In the genomic region with DNA sequence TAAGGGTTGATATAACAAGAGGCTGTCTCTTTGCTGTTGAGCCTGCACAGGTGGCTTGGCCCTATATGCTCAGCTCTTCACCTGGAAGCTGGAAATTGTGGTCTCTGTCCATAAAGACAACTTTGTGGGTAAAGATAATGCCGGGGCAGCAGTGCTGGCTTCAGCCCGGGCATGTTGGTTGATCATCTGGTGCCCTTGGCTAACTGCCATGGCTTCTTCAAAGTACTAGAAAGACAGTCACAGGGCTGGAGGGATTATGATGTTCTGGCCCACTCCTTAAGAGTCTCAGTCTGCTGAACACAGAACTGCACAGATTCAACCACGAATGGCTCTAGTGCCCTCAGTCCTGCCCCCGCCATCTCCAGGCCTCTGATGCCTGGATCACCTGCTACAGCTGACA, we compare ENCODE assay signal across 22 mouse cellular contexts. TPM values are rescaled to one million over a fixed set of nuclear protein-coding genes. Genes with fewer than 3 reads are reported as not detected.
DNase-seq lines count a peak whose midpoint lies in the region; ATAC-seq and TF ChIP-seq lines count a peak whose summit lies in the region.
"Had no signal": no experiment of that assay in that cellular context is flagged by ENCODE, and none has a peak within 500 bp of the region (broad histone marks: within the 10 kb centered on the region; RNA-seq: fewer than 3 reads in every experiment).

No protein-coding gene starts in this region.

- no peaks in the 10 kb centered on the region for H3K9me3 ChIP-seq in hindbrain, postnatal 0 days (ENCODE audit: low read length)
- no peaks in the 10 kb centered on the region for H3K9me3 ChIP-seq in hindbrain, embryonic 13.5 days
- H3K9me3 ChIP-seq: liver, embryonic 15.5 days; midbrain, embryonic 13.5 days had no signal

- H3K27ac ChIP-seq in hindbrain, postnatal 0 days, result no peak overlapping the region
- no peak overlapping the region for H3K27ac ChIP-seq in hindbrain, embryonic 13.5 days
- H3K27ac ChIP-seq: kidney, postnatal 0 days; liver, embryonic 15.5 days; macrophage; midbrain, embryonic 13.5 days had no signal

- ATAC-seq in hindbrain, postnatal 0 days, result peak; percentile 18; the same call in 1 of the 2 replicates
- no peak for ATAC-seq in hindbrain, embryonic 13.5 days (ENCODE audit: low FRiP score)
- ATAC-seq: inflammation-experienced regulatory T-cells, adult 6 months; midbrain, embryonic 13.5 days had no signal

- no peaks in the 10 kb centered on the region for H3K27me3 ChIP-seq in hindbrain, postnatal 0 days (ENCODE audit: insufficient read depth, low read length)
- peaks cover 7% of the 10 kb centered on the region; the same call in 1 of the 2 replicates for H3K27me3 ChIP-seq in hindbrain, embryonic 13.5 days
- H3K27me3 ChIP-seq: midbrain, embryonic 13.5 days had no signal

- no peak overlapping the region for H3K4me2 ChIP-seq in hindbrain, postnatal 0 days (ENCODE audit: low read depth, low read length)
- no peak overlapping the region for H3K4me2 ChIP-seq in hindbrain, embryonic 13.5 days
- H3K4me2 ChIP-seq: liver, embryonic 15.5 days; midbrain, embryonic 13.5 days had no signal

- peak; percentile 64 for DNase-seq in adrenal gland, adult 2 months
- DNase-seq in adrenal gland, adult 8-10 months, result no peak
- DNase-seq in hindbrain, postnatal 0 days (ENCODE audit: low spot score), result peak; percentile 49
- peak; percentile 56 for DNase-seq in adrenal gland, postnatal 14 days
- DNase-seq in cerebellum, adult 9-11 months, result peak; percentile 32
- no peak for DNase-seq in c-Kit-positive CD71-positive TER-119-positive erythroid progenitor cells, embryonic 14.5 days (ENCODE audit: low spot score)
- no peak for DNase-seq in retina, embryonic 14.5 days (ENCODE audit: low spot score)
- DNase-seq: B cell, adult 2 months; layer of hippocampus, adult 9-11 months; thymus, postnatal 14 days had no signal

- no peak for TF ChIP-seq CTCF in hindbrain, postnatal 0 days (IDR thresholded peaks at IDR 0.05; ENCODE audit: low read depth)

- no peaks in the 10 kb centered on the region for H3K4me1 ChIP-seq in hindbrain, postnatal 0 days (ENCODE audit: insufficient read depth, low read length)
- no peaks in the 10 kb centered on the region for H3K4me1 ChIP-seq in hindbrain, embryonic 13.5 days (replicated peaks)
- H3K4me1 ChIP-seq: liver, embryonic 15.5 days; midbrain, embryonic 13.5 days had no signal

- H3K4me3 ChIP-seq in hindbrain, postnatal 0 days (ENCODE audit: low read length), result no peak overlapping the region
- no peak overlapping the region for H3K4me3 ChIP-seq in hindbrain, embryonic 13.5 days
- H3K4me3 ChIP-seq: erythroblast, embryonic 14.5 days; liver, embryonic 15.5 days; midbrain, embryonic 13.5 days had no signal

- no peak overlapping the region for H3K9ac ChIP-seq in hindbrain, postnatal 0 days (replicated peaks; ENCODE audit: low read length)
- no peak overlapping the region for H3K9ac ChIP-seq in hindbrain, embryonic 13.5 days
- H3K9ac ChIP-seq: liver, embryonic 15.5 days; midbrain, embryonic 13.5 days had no signal

- H3K36me3 ChIP-seq in hindbrain, postnatal 0 days (ENCODE audit: insufficient read depth, low read length), result no peaks in the 10 kb centered on the region
- H3K36me3 ChIP-seq in hindbrain, embryonic 13.5 days, result no peaks in the 10 kb centered on the region
- H3K36me3 ChIP-seq: liver, embryonic 15.5 days; midbrain, embryonic 13.5 days had no signal

- WGBS in hindbrain, postnatal 0 days, result 59% methylated on average over 4 of the region's 4 CpGs
- 91% methylated on average over 4 of the region's 4 CpGs for WGBS in hindbrain, embryonic 13.5 days

RNA-seq across cellular contexts. Expression of a gene that starts 0.5 kb away (rescaled TPM):
- not detected for total RNA-seq in adrenal gland, adult 2 months (2021)
- not detected in 2 replicates for polyA plus RNA-seq in adrenal gland, adult 2 months (2012; rRNA removed)
- total RNA-seq in adrenal gland, adult 8-10 months (2022), result not detected
- not detected in 2 replicates for total RNA-seq in hindbrain, postnatal 0 days (2014; rRNA removed)
- polyA plus RNA-seq in hindbrain, postnatal 0 days (2015; fragmentation: Nextera tagmentation; extraction: Ambion mirVana), result not detected in 2 replicates
- polyA plus RNA-seq in hindbrain, embryonic 13.5 days (2015; fragmentation: Nextera tagmentation; extraction: Ambion mirVana), result not detected in 2 replicates
- not detected in 2 replicates for total RNA-seq in adrenal gland, postnatal 14 days (2021)
- total RNA-seq: gastrocnemius, postnatal 4 days; heart, postnatal 36 days; left cerebral cortex, postnatal 36 days had no signal
- polyA plus RNA-seq: erythroblast, embryonic 14.5 days; frontal cortex, adult 2 months; inflammation-experienced regulatory T-cells, adult 6 months; kidney, postnatal 0 days; liver, embryonic 15.5 days; macrophage; midbrain, embryonic 13.5 days; neural tube, embryonic 11.5 days had no signal

RNA-seq across cellular contexts. Expression of a gene that starts 4.3 kb away (rescaled TPM):
- total RNA-seq in adrenal gland, adult 2 months (2021), result not detected
- not detected in 2 replicates for polyA plus RNA-seq in adrenal gland, adult 2 months (2012; rRNA removed)
- not detected for total RNA-seq in adrenal gland, adult 8-10 months (2022)
- total RNA-seq in hindbrain, postnatal 0 days (2014; rRNA removed), result not detected in 2 replicates
- not detected in 2 replicates for polyA plus RNA-seq in hindbrain, postnatal 0 days (2015; fragmentation: Nextera tagmentation; extraction: Ambion mirVana)
- not detected in 2 replicates for polyA plus RNA-seq in hindbrain, embryonic 13.5 days (2015; fragmentation: Nextera tagmentation; extraction: Ambion mirVana)
- not detected in 2 replicates for total RNA-seq in adrenal gland, postnatal 14 days (2021)
- total RNA-seq: left cerebral cortex, postnatal 36 days had no signal
- polyA plus RNA-seq: erythroblast, embryonic 14.5 days; frontal cortex, adult 2 months; inflammation-experienced regulatory T-cells, adult 6 months; kidney, postnatal 0 days; liver, embryonic 15.5 days; macrophage; midbrain, embryonic 13.5 days; neural tube, embryonic 11.5 days had no signal

RNA-seq across cellular contexts. Expression of a gene that starts 19.3 kb away (rescaled TPM):
- not detected for total RNA-seq in adrenal gland, adult 2 months (2021)
- polyA plus RNA-seq in adrenal gland, adult 2 months (2012; rRNA removed), result not detected in 2 replicates
- not detected for total RNA-seq in adrenal gland, adult 8-10 months (2022)
- not detected in 2 replicates for total RNA-seq in hindbrain, postnatal 0 days (2014; rRNA removed)
- polyA plus RNA-seq in hindbrain, postnatal 0 days (2015; fragmentation: Nextera tagmentation; extraction: Ambion mirVana), result not detected in 2 replicates
- not detected in 2 replicates for polyA plus RNA-seq in hindbrain, embryonic 13.5 days (2015; fragmentation: Nextera tagmentation; extraction: Ambion mirVana)
- total RNA-seq in adrenal gland, postnatal 14 days (2021), result not detected in 2 replicates
- total RNA-seq: gastrocnemius, postnatal 4 days; heart, postnatal 36 days; left cerebral cortex, postnatal 36 days had no signal
- polyA plus RNA-seq: erythroblast, embryonic 14.5 days; frontal cortex, adult 2 months; inflammation-experienced regulatory T-cells, adult 6 months; kidney, postnatal 0 days; liver, embryonic 15.5 days; macrophage; midbrain, embryonic 13.5 days; neural tube, embryonic 11.5 days had no signal

RNA-seq across cellular contexts. Expression of a gene that starts 25.3 kb away (rescaled TPM):
- total RNA-seq in adrenal gland, adult 2 months (2021), result not detected
- not detected in 2 replicates for polyA plus RNA-seq in adrenal gland, adult 2 months (2012; rRNA removed)
- not detected for total RNA-seq in adrenal gland, adult 8-10 months (2022)
- not detected in 2 replicates for total RNA-seq in hindbrain, postnatal 0 days (2014; rRNA removed)
- not detected in 2 replicates for polyA plus RNA-seq in hindbrain, postnatal 0 days (2015; fragmentation: Nextera tagmentation; extraction: Ambion mirVana)
- not detected in 2 replicates for polyA plus RNA-seq in hindbrain, embryonic 13.5 days (2015; fragmentation: Nextera tagmentation; extraction: Ambion mirVana)
- total RNA-seq in adrenal gland, postnatal 14 days (2021), result not detected in 2 replicates
- total RNA-seq: gastrocnemius, postnatal 4 days; heart, postnatal 36 days; left cerebral cortex, postnatal 36 days had no signal
- polyA plus RNA-seq: erythroblast, embryonic 14.5 days; frontal cortex, adult 2 months; kidney, postnatal 0 days; liver, embryonic 15.5 days; macrophage; midbrain, embryonic 13.5 days; neural tube, embryonic 11.5 days had no signal

RNA-seq across cellular contexts. Expression of a gene that starts 29.4 kb away (rescaled TPM):
- 10 to 100 TPM in 1 of 2 experiments, 1 to 10 TPM in 1; 4.6 to 10.1 TPM for total RNA-seq in adrenal gland, adult 2 months (2021)
- polyA plus RNA-seq in adrenal gland, adult 2 months (2012; rRNA removed), result 2.4 and 4.4 TPM in 2 replicates
- total RNA-seq in adrenal gland, adult 8-10 months (2022), result 1 to 10 TPM; 4.7 to 7.0 (median 5.5) TPM
- total RNA-seq in hindbrain, postnatal 0 days (2014; rRNA removed), result 2.2 and 2.7 TPM in 2 replicates
- 3.7 and 4.3 TPM in 2 replicates for polyA plus RNA-seq in hindbrain, postnatal 0 days (2015; fragmentation: Nextera tagmentation; extraction: Ambion mirVana)
- 2.5 and 3.3 TPM in 2 replicates for polyA plus RNA-seq in hindbrain, embryonic 13.5 days (2015; fragmentation: Nextera tagmentation; extraction: Ambion mirVana)
- total RNA-seq in adrenal gland, postnatal 14 days (2021), result 7.0 and 9.7 TPM in 2 replicates

Comparison
In these comparisons a context has a peak if more than half of its experiments do, and no peak if none do; other contexts are left out.
1. DNase-seq: peak in adrenal gland, adult 2 months (single experiment), hindbrain, postnatal 0 days (single experiment), adrenal gland, postnatal 14 days (single experiment) and cerebellum, adult 9-11 months (single experiment); none in adrenal gland, adult 8-10 months (single experiment), c-Kit-positive CD71-positive TER-119-positive erythroid progenitor cells, embryonic 14.5 days (single experiment) and retina, embryonic 14.5 days (single experiment).